Comparison of ENCODE assay signal across 9 mouse cellular contexts in the genomic region with DNA sequence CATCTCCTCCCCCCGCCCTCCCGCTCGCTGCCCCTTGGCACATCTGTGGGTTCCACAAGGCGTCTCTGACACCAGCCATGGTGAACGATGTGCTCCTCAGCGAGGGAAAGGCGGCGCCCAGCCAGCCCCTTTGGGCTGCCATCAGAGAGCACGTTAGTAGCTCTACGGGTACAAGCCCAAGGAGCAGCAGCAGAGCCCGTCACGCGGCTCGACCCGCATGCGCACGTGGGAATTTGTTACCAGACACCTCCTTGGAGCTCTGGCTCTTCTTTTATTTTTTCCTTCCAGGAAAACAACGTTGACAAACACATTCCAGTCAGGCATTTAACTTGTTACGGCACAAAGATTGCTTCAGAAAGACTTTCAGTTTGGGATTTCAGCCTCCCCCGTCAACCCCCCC. TPM values are rescaled to one million over a fixed set of nuclear protein-coding genes. Genes with fewer than 3 reads are reported as not detected.
DNase-seq lines count a peak whose midpoint lies in the region; ATAC-seq and TF ChIP-seq lines count a peak whose summit lies in the region.
"Had no signal": no experiment of that assay in that cellular context is flagged by ENCODE, and none has a peak within 500 bp of the region (broad histone marks: within the 10 kb centered on the region; RNA-seq: fewer than 3 reads in every experiment).

No protein-coding gene starts in this region.

- H3K36me3 ChIP-seq in forebrain, embryonic 10.5 days (replicated peaks) = no peaks in the 10 kb centered on the region
- H3K36me3 ChIP-seq in forebrain, embryonic 12.5 days (replicated peaks) = no peaks in the 10 kb centered on the region
- H3K36me3 ChIP-seq in limb, embryonic 13.5 days = no peaks in the 10 kb centered on the region
- H3K36me3 ChIP-seq in hindbrain, postnatal 0 days (ENCODE audit: insufficient read depth, low read length) = no peaks in the 10 kb centered on the region
- H3K36me3 ChIP-seq in midbrain, postnatal 0 days (ENCODE audit: insufficient read depth, low read length) = no peaks in the 10 kb centered on the region
- H3K36me3 ChIP-seq: midbrain, embryonic 12.5 days had no signal

- H3K4me3 ChIP-seq in forebrain, embryonic 10.5 days = no peak overlapping the region
- no peak overlapping the region for H3K4me3 ChIP-seq in forebrain, embryonic 12.5 days (replicated peaks)
- no peak overlapping the region for H3K4me3 ChIP-seq in limb, embryonic 13.5 days
- H3K4me3 ChIP-seq in hindbrain, postnatal 0 days (ENCODE audit: low read length) = no peak overlapping the region
- H3K4me3 ChIP-seq in midbrain, postnatal 0 days (ENCODE audit: low read depth, low read length) = no peak overlapping the region
- H3K4me3 ChIP-seq: midbrain, embryonic 12.5 days had no signal

- no peak overlapping the region for H3K9ac ChIP-seq in forebrain, embryonic 12.5 days
- H3K9ac ChIP-seq in limb, embryonic 13.5 days = no peak overlapping the region
- no peak overlapping the region for H3K9ac ChIP-seq in hindbrain, postnatal 0 days (replicated peaks; ENCODE audit: low read length)
- no peak overlapping the region for H3K9ac ChIP-seq in midbrain, postnatal 0 days (replicated peaks; ENCODE audit: low read length, poor library complexity, severe bottlenecking)
- H3K9ac ChIP-seq: midbrain, embryonic 12.5 days had no signal

- no peak for TF ChIP-seq CTCF in hindbrain, postnatal 0 days (IDR thresholded peaks at IDR 0.05; ENCODE audit: low read depth)
- TF ChIP-seq CTCF in midbrain, postnatal 0 days (IDR thresholded peaks at IDR 0.05) = no peak

- no peak for ATAC-seq in forebrain, embryonic 12.5 days (ENCODE audit: low FRiP score)
- no peak for ATAC-seq in limb, embryonic 13.5 days (ENCODE audit: low FRiP score, low read depth)
- no peak for ATAC-seq in hindbrain, postnatal 0 days
- ATAC-seq in midbrain, postnatal 0 days (ENCODE audit: low FRiP score) = no peak

- H3K27ac ChIP-seq in forebrain, embryonic 10.5 days = 0 out of 2 replicates have a peak overlapping the region, but pooled peaks have one; percentile 15
- no peak overlapping the region for H3K27ac ChIP-seq in forebrain, embryonic 12.5 days
- H3K27ac ChIP-seq in limb, embryonic 13.5 days = no peak overlapping the region
- no peak overlapping the region for H3K27ac ChIP-seq in hindbrain, postnatal 0 days
- H3K27ac ChIP-seq in midbrain, postnatal 0 days (ENCODE audit: low read depth, low read length) = no peak overlapping the region
- H3K27ac ChIP-seq: midbrain, embryonic 12.5 days had no signal

- H3K4me2 ChIP-seq in forebrain, embryonic 12.5 days = no peak overlapping the region
- H3K4me2 ChIP-seq in limb, embryonic 13.5 days (replicated peaks) = peak overlapping the region; percentile 12; the same call in 1 of the 2 replicates
- H3K4me2 ChIP-seq in hindbrain, postnatal 0 days (ENCODE audit: low read depth, low read length) = no peak overlapping the region
- H3K4me2 ChIP-seq in midbrain, postnatal 0 days (ENCODE audit: low read depth, low read length, poor library complexity, severe bottlenecking) = no peak overlapping the region
- H3K4me2 ChIP-seq: midbrain, embryonic 12.5 days had no signal

- DNase-seq in forebrain, embryonic 10.5 days (ENCODE audit: extremely low spot score, low spot score) = no peak
- DNase-seq in urinary bladder, postnatal 14 days (ENCODE audit: low spot score) = peak; percentile 59
- no peak for DNase-seq in urinary bladder, postnatal 10 days (ENCODE audit: low spot score)
- DNase-seq in natural killer cell, adult 2 months (ENCODE audit: low spot score in 2 of 2) = no peak
- DNase-seq in hindbrain, postnatal 0 days (ENCODE audit: low spot score) = no peak
- DNase-seq in midbrain, postnatal 0 days (ENCODE audit: low spot score) = no peak

- no peaks in the 10 kb centered on the region for H3K4me1 ChIP-seq in forebrain, embryonic 10.5 days
- H3K4me1 ChIP-seq in forebrain, embryonic 12.5 days = no peaks in the 10 kb centered on the region; the same call in 1 of the 2 replicates
- H3K4me1 ChIP-seq in limb, embryonic 13.5 days = peaks cover 7% of the 10 kb centered on the region; the same call in 1 of the 2 replicates
- H3K4me1 ChIP-seq in hindbrain, postnatal 0 days (ENCODE audit: insufficient read depth, low read length) = no peaks in the 10 kb centered on the region
- no peaks in the 10 kb centered on the region; the same call in 1 of the 2 replicates for H3K4me1 ChIP-seq in midbrain, postnatal 0 days (ENCODE audit: insufficient read depth, low read length)
- H3K4me1 ChIP-seq: midbrain, embryonic 12.5 days had no signal

- WGBS in forebrain, embryonic 10.5 days = 71% methylated on average over 20 of the region's 20 CpGs
- WGBS in forebrain, embryonic 12.5 days = 62% methylated on average over 20 of the region's 20 CpGs
- WGBS in limb, embryonic 13.5 days = 36% methylated on average over 20 of the region's 20 CpGs
- 58% methylated on average over 20 of the region's 20 CpGs for WGBS in hindbrain, postnatal 0 days
- 58% methylated on average over 20 of the region's 20 CpGs for WGBS in midbrain, postnatal 0 days

- H3K27me3 ChIP-seq in forebrain, embryonic 10.5 days (ENCODE audit: poor library complexity, severe bottlenecking) = no peaks in the 10 kb centered on the region
- 0 out of 2 replicates have a peak, but pooled peaks cover 3% of the 10 kb centered on the region for H3K27me3 ChIP-seq in forebrain, embryonic 12.5 days
- no peaks in the 10 kb centered on the region for H3K27me3 ChIP-seq in limb, embryonic 13.5 days
- H3K27me3 ChIP-seq in hindbrain, postnatal 0 days (ENCODE audit: insufficient read depth, low read length) = no peaks in the 10 kb centered on the region
- H3K27me3 ChIP-seq in midbrain, postnatal 0 days (ENCODE audit: insufficient read depth, low read length) = no peaks in the 10 kb centered on the region

- no peaks in the 10 kb centered on the region for H3K9me3 ChIP-seq in forebrain, embryonic 10.5 days
- H3K9me3 ChIP-seq in forebrain, embryonic 12.5 days = no peaks in the 10 kb centered on the region
- no peaks in the 10 kb centered on the region for H3K9me3 ChIP-seq in limb, embryonic 13.5 days
- H3K9me3 ChIP-seq in hindbrain, postnatal 0 days (ENCODE audit: low read length) = no peaks in the 10 kb centered on the region
- no peaks in the 10 kb centered on the region for H3K9me3 ChIP-seq in midbrain, postnatal 0 days (ENCODE audit: low read length)
- H3K9me3 ChIP-seq: midbrain, embryonic 12.5 days had no signal

RNA-seq across cellular contexts. Expression of a gene that starts 23.0 kb away (rescaled TPM):
- polyA plus RNA-seq in forebrain, embryonic 10.5 days (2016; fragmentation: Nextera tagmentation; extraction: Ambion mirVana) = 16.4 and 16.9 TPM in 2 replicates
- 28.3 and 30.5 TPM in 2 replicates for polyA plus RNA-seq in forebrain, embryonic 12.5 days (2016; fragmentation: Nextera tagmentation; extraction: Ambion mirVana)
- 18.4 and 20.1 TPM in 2 replicates for polyA plus RNA-seq in limb, embryonic 13.5 days (2015; fragmentation: Nextera tagmentation; extraction: Ambion mirVana)
- 66.4 and 66.5 TPM in 2 replicates for total RNA-seq in hindbrain, postnatal 0 days (2014; rRNA removed)
- 13.9 and 14.3 TPM in 2 replicates for polyA plus RNA-seq in hindbrain, postnatal 0 days (2015; fragmentation: Nextera tagmentation; extraction: Ambion mirVana)
- total RNA-seq in midbrain, postnatal 0 days (2014; rRNA removed) = 66.5 and 68.5 TPM in 2 replicates
- polyA plus RNA-seq in midbrain, postnatal 0 days (2015; fragmentation: Nextera tagmentation; extraction: Ambion mirVana) = 11.5 and 16.9 TPM in 2 replicates

RNA-seq across cellular contexts. Expression of a gene that starts 53.7 kb away (rescaled TPM):
- 5.6 and 7.7 TPM in 2 replicates for polyA plus RNA-seq in forebrain, embryonic 10.5 days (2016; fragmentation: Nextera tagmentation; extraction: Ambion mirVana)
- polyA plus RNA-seq in forebrain, embryonic 12.5 days (2016; fragmentation: Nextera tagmentation; extraction: Ambion mirVana) = 27.4 and 30.1 TPM in 2 replicates
- polyA plus RNA-seq in limb, embryonic 13.5 days (2015; fragmentation: Nextera tagmentation; extraction: Ambion mirVana) = 0.81 and 1.0 TPM in 2 replicates
- total RNA-seq in hindbrain, postnatal 0 days (2014; rRNA removed) = 66.0 and 75.2 TPM in 2 replicates
- polyA plus RNA-seq in hindbrain, postnatal 0 days (2015; fragmentation: Nextera tagmentation; extraction: Ambion mirVana) = 98.3 and 102 TPM in 2 replicates
- total RNA-seq in midbrain, postnatal 0 days (2014; rRNA removed) = 63.2 and 70.2 TPM in 2 replicates
- polyA plus RNA-seq in midbrain, postnatal 0 days (2015; fragmentation: Nextera tagmentation; extraction: Ambion mirVana) = 109 and 110 TPM in 2 replicates
